Mouse (Mus musculus): ENCODE results near the gene Pik3cd.
A peak's percentile ranks its signal among the peaks of the same experiment; 100 is the strongest.
"Not testable (repeated sequence)": the region's sequence is repeated elsewhere in the genome, so short reads cannot be mapped to it uniquely, and the experiment has no call there.

The Pik3cd gene

DNA sequence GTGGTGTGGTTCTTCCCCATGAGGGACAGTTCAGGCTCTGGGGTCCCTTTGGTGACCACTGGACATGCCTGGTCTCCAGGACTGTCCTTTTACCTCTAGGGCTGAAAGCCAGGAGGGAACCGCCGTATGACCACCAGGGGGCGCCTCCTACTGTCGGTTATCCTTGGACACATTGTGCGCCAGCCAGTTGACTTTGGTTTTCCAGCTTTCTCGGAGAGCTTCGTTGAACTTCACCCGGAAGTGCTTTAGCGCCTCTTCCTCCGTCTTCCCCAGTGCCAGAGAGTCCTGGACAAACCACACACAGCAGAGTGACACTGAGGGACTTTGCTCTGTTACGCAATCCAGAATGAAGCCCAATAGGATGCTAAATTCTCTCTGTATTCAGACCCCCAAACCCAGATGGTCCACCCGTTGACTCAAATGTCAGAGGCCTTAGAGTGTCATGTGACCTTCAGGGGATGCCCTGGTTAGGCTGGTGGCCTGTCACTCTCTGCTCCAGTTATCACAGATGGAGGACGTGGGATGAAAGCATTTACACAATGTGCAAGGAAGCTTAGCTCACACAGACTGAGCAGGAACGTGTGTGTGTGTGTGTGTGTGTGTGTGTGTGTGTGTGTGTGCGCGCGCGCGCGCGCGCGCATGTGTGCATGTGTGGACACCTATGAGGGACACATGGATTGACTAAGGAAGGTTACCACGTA, 51.7 kb downstream of the Pik3cd start:
- no peak for DNase-seq (ENCODE audit: low read depth, low spot score)

DNA sequence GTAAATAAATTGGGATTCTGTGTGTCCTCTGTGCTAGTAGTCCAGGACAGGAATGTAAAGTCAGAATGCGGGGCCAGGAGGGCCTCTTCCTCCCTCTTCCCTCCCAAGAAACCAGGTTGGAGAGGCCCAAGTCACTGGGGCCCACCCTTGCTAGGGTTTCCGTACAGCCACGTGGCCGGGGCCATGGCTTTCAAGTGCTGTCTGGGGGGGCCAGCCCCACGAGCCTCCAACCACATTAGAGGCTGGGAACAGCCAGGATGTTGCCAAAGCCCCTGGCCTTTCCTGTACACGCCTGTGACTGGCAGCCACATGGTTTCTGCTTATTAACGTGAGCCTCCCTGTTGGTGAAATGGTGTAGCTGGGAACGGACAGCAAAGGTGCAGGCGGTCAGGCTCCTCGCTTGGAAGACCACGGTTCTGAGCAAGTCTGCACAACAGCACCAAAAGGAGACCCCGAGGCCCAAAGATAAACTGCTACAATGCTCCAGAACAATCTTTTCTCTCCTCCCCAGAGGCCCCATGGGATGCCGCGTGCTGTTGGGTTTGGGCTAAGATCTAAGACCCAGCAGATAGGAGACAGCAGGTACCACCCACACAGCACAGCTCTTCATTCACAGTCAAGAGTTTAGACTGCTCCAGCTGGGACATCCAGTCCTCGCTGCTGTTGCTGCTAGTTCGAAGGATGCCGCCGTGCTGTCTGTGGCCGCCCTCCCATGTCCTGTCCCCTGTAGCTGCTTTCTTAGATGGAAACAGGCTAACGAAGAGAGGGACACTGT, 54.2 kb downstream of the Pik3cd start:
- DNase-seq (ENCODE audit: low read depth, low spot score) = peak; percentile 74

DNA sequence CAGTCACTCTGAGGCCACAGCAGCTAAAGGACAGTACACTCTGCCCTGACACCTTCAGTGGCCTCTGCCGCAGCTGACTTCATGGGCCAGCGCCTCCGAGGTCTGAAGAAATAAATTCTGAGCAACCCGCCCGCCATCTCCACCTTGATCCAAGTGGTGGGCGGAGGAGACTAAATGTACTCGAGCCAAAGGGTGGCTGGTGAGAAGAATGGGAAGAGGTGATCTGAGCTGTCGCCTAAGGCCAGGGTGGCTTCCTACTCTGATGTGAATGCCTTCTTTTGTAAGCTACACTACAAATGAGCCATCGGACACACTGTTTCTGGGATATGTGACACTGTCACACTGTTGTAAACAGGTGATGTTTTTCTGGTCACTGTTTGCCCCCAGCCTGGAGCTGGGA, 56.6 kb downstream of the Pik3cd start:
- DNase-seq (ENCODE audit: low read depth, low spot score) = no peak

DNA sequence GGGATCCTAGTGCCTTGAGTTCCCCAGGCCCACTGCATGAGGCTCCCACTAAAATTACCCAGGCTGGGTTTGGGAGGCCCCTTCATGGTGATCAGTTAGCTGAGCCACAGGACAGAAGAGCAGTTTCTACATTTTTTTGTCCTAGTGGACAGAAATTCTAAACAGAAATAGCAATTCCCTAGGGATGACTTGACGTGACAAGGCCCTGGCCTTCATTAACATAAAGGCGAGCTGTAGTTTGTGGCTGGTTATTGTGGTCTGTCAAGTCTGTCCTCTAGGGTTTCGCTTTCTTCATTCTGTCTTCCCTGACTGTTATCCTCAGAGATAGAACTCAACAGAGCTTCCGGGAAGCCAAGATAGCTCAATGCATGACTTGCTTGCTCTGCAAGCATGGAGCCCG, 60.4 kb downstream of the Pik3cd start:
- DNase-seq (ENCODE audit: low read depth, low spot score) = no peak

DNA sequence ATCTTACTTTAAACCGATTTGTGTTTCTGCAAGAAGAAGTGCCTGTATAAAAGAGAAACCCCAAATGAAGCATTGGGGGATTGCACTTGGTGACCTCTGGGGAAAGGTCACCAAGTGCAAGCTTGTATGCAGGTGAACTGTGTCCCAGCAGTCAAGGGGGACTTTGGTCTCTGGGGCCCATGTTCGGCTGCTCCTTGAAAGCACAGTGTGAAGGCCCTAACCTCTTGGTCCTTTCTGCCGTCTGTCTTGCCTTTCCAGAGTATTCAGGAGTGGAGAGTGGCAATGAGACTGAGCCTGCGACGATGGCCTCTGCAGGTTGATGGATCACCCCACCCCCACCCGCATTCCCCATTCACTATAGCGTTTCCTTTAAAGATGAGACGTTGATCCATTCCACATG, 61.0 kb downstream of the Pik3cd start:
- no peak for DNase-seq (ENCODE audit: low read depth, low spot score)

DNA sequence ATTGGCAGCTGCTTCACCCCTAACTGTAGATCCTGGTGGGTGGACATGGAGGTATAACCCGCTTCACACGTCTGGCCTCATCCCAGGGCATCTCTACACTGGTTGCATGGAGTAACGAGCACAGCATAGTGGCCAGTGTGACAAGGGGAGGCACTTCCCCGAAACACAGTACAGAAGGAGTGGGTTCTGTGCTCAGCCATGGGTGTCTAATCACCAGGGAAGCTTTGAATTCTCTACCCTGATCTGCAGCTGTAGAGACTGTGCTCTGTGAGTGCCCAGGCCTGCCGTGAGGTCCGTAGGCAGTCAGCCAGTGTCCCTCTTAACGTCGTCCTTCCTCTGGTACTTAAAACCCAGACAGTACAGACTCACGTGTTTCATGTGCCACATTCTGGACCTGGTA, 61.5 kb downstream of the Pik3cd start:
- no peak for DNase-seq (ENCODE audit: low read depth, low spot score)

DNA sequence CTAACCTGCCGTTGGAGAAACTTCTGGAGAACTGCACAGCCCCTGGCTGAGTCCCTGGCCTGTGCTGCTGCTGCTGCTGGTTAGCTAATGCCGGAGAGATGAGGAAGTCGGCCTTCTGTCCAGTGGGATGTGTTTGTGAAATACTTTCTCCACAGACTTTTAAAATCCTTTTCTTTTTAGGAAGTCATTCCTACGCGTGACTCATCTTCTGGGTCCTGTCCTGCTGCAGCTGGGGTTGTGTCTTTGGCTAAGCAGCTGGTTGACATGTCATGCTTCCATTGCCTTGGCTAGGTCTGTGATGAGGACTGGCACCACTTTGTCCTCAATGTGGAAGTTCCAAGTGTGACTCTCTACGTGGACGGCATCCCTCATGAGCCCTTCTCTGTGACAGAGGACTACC, 64.4 kb downstream of the Pik3cd start:
- no peak for DNase-seq (ENCODE audit: low read depth, low spot score)

DNA sequence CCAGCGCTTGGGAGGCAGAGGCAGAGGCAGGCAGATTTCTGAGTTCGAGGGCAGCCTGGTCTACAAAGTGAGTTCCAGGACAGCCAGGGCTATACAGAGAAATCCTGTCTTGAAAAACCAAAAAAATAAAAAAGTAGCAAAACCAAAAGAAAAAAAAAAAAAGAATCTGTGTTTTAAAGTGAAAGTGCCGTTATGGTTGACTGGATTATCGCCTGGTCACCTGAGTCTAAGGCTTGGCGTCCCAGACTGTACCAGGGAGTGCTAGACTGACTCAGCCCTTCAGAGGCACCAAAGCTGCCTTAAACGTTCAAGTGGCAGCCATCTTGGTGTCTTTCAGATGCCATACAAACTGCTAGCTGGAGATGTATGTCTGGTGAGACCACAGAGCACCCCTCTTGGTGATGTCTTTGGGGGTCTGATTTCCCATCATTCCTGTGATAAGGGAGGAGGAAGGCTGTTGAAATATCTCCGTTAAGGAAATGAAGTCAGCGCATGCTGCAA, 66.4 kb downstream of the Pik3cd start:
- no peak for DNase-seq (ENCODE audit: low read depth, low spot score)

DNA sequence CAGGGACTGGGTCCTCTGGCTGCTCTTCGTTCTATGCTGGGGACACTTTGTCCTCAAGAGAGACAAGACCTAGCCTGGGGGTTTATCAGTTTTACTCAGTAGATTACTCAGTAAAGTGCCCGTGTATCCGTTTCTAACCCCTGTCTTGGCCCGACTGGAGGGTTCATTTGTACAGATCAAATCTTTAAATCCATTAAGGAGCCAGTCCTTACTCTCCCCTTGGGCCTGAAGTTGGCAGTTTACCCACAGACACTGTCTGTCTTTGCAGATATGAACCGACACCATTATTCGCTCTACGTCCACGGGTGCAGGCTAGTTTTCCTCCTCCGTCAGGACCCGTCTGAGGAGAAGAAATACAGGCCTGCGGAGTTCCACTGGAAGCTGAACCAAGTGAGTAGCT, 67.4 kb downstream of the Pik3cd start:
- no peak for DNase-seq (ENCODE audit: low read depth, low spot score)

DNA sequence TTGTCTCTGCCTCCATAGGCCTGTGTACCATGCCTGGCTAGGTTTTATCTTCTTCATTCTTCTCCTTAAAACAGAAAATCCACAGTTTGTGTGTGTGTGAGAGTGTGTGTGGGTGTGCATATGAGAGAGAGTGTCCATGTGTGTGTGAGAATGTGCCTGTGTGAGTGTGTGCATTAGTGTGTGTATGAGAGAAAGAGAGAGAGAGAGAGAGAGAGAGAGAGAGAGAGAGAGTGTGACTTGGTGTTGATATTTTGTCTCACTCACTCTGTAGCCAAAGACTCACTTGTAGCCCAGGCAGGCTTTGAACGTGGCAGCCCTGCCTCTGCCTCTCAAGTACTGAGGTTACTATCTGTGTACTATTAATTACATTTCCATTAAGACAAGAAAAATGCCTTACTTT, 68.2 kb downstream of the Pik3cd start:
- no peak for DNase-seq (ENCODE audit: low read depth, low spot score)

DNA sequence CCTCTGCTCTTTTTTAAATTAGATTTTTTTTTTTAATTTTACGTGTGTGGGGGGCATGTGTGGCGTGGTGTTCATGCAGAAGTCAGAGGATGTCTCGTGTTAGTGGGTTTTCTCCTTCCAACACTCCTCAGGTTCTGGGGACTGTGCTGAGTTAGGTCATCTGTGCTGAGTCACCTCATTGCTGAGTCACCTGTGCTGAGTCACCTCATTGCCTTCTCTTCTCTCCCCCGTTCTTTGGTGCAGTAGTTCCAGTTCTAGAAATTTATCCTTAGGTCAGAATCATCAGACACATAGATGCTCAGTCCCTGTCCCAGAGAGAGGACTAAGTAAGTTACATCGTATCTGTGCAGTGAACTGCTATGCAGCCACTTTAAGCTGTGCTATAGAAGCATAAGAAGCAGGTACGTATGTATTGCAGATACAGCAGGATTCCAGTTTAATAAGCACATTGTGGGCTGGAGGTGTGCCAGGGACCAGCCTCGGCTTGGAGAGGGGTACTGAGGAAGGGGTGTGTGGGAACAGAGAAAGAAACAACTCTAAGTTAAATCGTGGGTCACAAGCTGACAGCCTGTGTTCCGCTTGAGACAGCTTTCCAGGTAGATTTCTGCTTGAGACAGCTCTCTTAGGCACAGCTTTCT, 69.6 kb downstream of the Pik3cd start:
- no peak for DNase-seq (ENCODE audit: low read depth, low spot score)

DNA sequence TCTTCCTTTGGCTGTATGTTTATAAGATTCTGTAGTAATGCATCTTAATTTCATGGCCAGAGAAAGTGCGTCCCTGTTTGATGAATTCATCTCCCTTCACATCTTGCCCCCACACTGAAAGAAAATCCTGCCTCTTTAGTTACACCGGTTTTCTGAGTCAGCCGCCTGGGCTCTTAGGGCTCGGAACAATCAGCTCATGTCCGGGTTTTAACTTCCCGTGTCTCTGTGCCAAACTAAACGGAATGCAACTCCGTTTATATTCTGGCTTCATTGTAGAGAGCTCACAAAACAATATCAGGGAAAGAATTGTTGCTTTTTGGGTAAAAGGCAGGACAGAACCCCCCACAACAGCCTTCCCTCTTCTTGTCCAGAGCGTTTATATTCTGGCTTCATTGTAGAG, 73.6 kb downstream of the Pik3cd start:
- DNase-seq (ENCODE audit: low read depth, low spot score) = no peak

DNA sequence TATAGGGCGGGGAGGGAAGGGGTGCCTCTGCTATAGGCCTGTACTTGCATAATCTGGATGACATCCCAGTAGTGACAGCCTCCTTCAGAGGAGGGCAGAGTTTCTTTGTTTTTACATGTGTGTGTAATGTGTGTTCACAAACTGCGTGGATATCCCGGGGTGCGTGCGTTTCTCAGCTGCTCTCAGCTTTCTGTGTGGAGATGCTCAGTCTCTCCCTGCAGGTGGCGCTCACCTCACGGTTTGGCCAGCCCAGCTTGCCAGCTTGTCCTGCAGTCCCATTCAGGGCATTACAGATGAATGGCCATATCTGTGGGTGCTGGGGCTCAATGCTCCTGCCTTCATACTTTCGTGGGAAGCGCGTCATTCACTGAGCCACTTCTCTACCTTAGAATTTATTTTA, 74.0 kb downstream of the Pik3cd start:
- no peak for DNase-seq (ENCODE audit: low read depth, low spot score)

DNA sequence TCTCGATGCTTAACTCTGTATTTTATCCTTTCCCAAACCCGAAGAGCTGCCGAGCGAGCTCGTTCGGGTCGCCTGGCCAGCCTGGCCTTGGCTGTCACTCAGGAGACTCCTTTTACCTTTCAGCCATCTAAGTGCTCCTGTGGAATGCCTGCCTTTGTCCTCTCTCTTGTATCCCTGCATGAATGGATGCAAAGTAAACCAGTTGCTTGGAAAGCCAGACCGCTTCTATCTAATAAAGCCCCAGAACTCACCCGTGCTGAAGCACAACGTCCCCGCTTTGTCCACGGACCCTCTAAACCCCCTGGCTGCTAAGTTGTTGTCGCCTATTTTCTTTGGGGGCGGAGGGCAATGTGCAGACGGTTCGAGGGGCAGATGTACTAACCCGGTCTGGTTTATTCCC, 75.6 kb downstream of the Pik3cd start:
- no peak for DNase-seq (ENCODE audit: low read depth, low spot score)

DNA sequence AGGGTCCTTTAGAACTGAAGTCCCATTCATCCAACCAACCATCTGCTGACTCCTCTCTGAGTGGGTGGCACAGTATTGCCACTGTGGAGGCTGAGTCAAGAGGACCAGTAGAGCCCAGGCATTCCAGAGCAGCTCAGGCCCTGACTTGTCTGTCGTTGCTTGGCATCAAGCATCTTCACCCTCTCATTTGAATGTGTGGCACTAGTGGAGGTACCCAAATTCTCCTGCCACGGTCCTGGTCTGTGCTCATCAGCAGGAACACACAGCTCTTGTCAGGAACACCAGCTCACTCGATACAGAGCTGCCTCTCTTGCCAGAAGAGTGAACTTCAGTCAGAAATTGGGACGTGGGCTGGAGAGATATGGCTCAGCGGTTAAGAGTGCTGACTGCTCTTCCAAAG, 78.7 kb downstream of the Pik3cd start:
- no peak for DNase-seq (ENCODE audit: low read depth, low spot score)

DNA sequence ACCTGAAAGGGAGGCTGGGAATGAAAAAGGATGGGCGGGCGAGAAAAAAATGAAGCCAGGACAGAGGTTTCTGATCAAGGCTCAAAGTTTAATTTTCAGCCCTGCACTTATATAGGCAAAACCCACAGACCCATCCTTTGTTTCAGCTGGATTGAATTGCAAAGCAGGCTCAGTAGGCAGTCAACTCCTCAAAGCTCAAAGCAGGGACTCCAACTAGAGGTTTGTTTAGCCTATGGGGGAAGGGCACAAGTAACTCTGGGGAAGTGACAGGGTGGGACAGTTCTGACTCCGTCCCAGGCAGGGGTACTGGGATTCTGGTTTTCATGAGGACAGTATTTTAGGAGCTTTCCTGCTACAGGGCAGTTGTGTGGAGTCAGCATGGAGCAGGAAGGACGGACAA, 81.1 kb downstream of the Pik3cd start:
- DNase-seq (ENCODE audit: low read depth, low spot score) = no peak

DNA sequence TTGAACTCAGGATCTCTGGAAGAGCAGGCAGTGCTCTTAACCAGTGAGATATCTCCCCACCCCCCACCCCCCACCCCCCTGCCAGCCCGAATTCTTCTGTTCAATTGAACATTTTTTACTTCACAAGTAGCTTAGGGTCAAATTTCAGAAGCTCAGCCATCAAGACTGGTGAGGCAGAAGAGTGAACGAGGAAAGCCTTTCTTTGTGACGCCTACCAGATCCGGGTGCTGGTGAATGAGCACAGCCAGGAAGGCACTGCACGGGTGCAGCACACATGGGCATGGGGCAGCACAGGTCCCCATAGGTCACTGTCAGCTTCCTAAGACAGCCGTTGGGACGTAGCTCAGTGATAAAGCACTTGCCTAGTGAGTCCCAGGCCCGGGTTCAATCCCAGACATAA, 82.4 kb downstream of the Pik3cd start:
- no peak for DNase-seq (ENCODE audit: low read depth, low spot score)

DNA sequence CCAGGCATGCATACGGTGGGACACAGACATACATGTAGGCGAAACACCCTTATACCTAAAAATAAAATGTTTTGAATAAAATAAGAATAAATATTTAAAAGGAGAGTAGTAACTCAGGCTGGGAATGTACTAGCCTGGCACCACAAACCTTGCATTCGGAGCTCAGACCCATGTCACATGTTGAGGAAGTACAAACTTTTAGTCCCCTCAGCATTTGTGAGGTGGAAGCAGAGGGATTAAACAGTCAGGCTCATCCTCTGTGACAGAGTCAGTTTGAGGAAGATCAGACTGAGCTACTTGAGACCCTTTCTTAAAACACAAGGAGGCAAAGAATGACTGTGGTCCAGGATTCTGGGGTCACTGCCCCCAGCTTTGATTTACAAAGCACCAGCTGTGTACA, 85.4 kb downstream of the Pik3cd start:
- DNase-seq (ENCODE audit: low read depth, low spot score) = not testable (repeated sequence)

DNA sequence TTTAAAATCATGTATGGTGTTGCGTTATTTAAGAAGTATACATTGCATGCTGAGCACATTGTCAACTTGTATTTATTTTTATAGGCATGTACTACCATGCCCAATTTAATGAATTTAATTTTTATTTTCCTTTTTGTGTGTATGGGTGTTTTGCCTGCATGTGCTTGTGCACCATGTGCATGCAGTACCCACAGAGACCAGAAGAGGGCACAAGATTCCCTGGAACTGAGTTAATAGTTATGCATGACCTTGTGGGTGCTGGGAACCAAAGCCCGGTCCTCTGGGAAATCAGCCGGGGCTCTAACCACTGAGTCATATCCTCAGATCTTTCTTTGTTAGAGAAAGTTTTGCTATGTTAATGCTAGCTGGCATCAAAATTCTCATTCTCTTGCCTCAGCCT, 87.5 kb downstream of the Pik3cd start:
- no peak for DNase-seq (ENCODE audit: low read depth, low spot score)

DNA sequence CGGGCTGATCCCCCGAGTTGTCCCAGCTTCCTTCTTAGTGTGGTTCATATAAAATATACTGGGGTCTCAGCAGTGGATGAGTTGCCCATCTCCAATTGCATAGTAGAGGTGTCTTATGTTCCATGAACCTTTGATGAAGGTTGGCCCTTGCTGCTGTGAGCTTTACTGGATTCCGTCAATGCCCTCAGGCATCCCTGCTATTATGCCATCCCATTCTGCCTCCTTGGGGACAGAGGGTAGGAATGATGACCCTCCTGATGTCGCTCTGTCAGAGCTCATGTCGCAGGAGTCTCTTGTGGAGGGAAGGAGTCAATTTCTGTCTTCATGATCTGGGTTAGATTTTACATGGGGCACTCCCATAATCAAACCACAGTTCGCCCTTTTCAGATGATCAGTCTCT, 88.9 kb downstream of the Pik3cd start:
- not testable (repeated sequence) for DNase-seq (ENCODE audit: low read depth, low spot score)

DNA sequence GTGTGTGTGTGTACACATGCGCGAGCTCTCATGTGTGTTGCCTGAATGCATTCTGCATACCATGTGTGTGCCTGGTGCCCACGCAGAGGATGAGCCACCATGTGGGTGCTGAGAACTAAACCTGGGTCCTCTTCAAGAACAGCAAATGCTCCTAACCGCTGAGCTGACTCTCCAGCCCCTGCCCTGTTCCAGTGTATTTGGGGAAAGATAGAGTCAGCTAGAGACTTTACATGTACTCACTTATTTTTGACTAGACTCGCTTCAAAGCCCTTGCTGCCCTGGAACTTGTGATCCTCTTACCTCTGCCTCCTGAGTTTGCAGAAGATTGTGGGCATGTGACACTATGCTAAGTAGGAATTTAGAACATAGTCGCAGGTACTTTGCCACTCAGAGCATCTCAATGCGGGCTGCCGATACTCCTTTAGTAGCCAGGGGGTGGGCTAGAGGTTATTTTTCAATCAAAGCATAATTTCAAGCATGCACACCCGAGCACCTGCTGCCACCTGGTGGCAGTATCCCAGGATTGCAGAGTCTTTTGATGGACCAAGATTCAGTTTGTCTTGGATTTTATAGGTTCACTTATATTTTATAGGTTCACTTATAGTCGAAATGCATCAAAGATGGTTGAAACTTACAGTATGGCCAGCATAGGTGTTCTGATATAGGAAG, 90.9 kb downstream of the Pik3cd start:
- DNase-seq (ENCODE audit: low read depth, low spot score) = no peak
